Mouse (Mus musculus) spleen, adult 2 months (tissue): ENCODE results near the gene Rapsn. TPM values are rescaled to one million over a fixed set of nuclear protein-coding genes. Genes with fewer than 3 reads are reported as not detected.
A peak's percentile ranks its signal among the peaks of the same experiment; 100 is the strongest.

Source experiments
- DNase-seq, 2 experiments: peaks; one replicate each; pipeline versions ENCODE4 v3.0.0 to v3.0.0-alpha.2; 2012 to 2021; ENCODE audit warnings: low spot score in 2 of 2, low read depth in 1 of 2
- H3K27ac ChIP-seq: fragments of 200-500 bp; 2 replicates; pipeline ENCODE4 v1.5.1; 2012; ENCODE audit warnings: low read length, inconsistent platforms; ENCODE audit not compliant: insufficient read depth
- H3K27me3 ChIP-seq: fragments of 200-500 bp; 2 replicates; pipeline ENCODE4 v1.6.1; 2012; ENCODE audit warnings: mild to moderate bottlenecking, moderate library complexity, low read length, inconsistent platforms; ENCODE audit not compliant: control insufficient read depth, insufficient read depth
- H3K36me3 ChIP-seq: fragments of 200-500 bp; 2 replicates; pipeline ENCODE4 v1.6.1; 2012; ENCODE audit warnings: mild to moderate bottlenecking, low read length, inconsistent platforms; ENCODE audit not compliant: control insufficient read depth, insufficient read depth
- H3K4me1 ChIP-seq: fragments of 200-500 bp; 2 replicates; pipeline ENCODE4 v1.6.1; 2011; ENCODE audit warnings: inconsistent platforms; ENCODE audit not compliant: control insufficient read depth, insufficient read depth, insufficient read length
- H3K4me3 ChIP-seq: fragments of 200-500 bp; 2 replicates; pipeline ENCODE4 v1.5.1; 2011; ENCODE audit warnings: mild to moderate bottlenecking, inconsistent platforms; ENCODE audit not compliant: insufficient read depth, insufficient read length; ENCODE audit errors: extremely low read depth
- CTCF ChIP-seq: fragments of 200-500 bp; IDR thresholded peaks from 2 replicates; pipeline ENCODE4 v1.5.1; 2011; ENCODE audit warnings: mild to moderate bottlenecking, inconsistent platforms; ENCODE audit not compliant: insufficient read depth, insufficient read length, insufficient replicate concordance; ENCODE audit errors: extremely low read depth
- POLR2A ChIP-seq: fragments of 200-500 bp; IDR thresholded peaks from 2 replicates; pipeline ENCODE4 v1.6.1; 2011; ENCODE audit warnings: low read depth, low read length, inconsistent platforms
- WGBS: fragments of 180-500 bp; shearing (Covaris S2); methylation state at CpG from one replicate; pipeline ENCODE4 v1.1.7; 2018; 5-methylcytosine and 5-hydroxymethylcytosine counted together
- polyA plus RNA-seq: library from polyadenylated mRNA; depleted of rRNA; stranded (reverse); fragments of >200 nt; gene quantifications from 2 replicates; pipeline ENCODE4 v1.2.3, GENCODE M21; 2012

Gene Rapsn
- polyA plus RNA-seq, 1 experiment, result 1.6 TPM

GRCm38 (mm10) chr2:91062779-91063606 is 27.6 kb downstream of the Rapsn start:
- Histone ChIP-seq H3K4me3 (no peak overlapping the region), H3K4me1 (no peaks in the 10 kb centered on the region), H3K36me3 (peaks cover 26% of the 10 kb centered on the region), H3K27ac (no peak overlapping the region), H3K27me3 (no peaks in the 10 kb centered on the region)
- DNase-seq, result no peak
- WGBS, result 91% methylated on average over 16 of the region's 16 CpGs
- no peak for TF ChIP-seq POLR2A
- TF ChIP-seq CTCF, result no peak

GRCm38 (mm10) chr2:91064211-91064610 is 28.8 kb downstream of the Rapsn start:
- DNase-seq, result no peak
- Histone ChIP-seq H3K27ac (no peak overlapping the region), H3K27me3 (no peaks in the 10 kb centered on the region), H3K4me1 (no peaks in the 10 kb centered on the region), H3K4me3 (no peak overlapping the region), H3K36me3 (peaks cover 20% of the 10 kb centered on the region)
- no peak for TF ChIP-seq CTCF
- TF ChIP-seq POLR2A, result no peak
- 95% methylated on average over 6 of the region's 6 CpGs for WGBS

- H3K36me3 ChIP-seq, result peaks cover 14% of the 10 kb centered on the region
- H3K4me3 ChIP-seq, result no peak overlapping the region
- no peak overlapping the region for H3K27ac ChIP-seq
- no peaks in the 10 kb centered on the region for H3K4me1 ChIP-seq
- DNase-seq, result peak in 1 of 2 experiments; percentile 55
- TF ChIP-seq CTCF (peak; percentile 73; the same call in 1 of the 2 replicates), POLR2A (no peak)
- WGBS, result 58% methylated on average over 3 of the region's 3 CpGs
- H3K27me3 ChIP-seq, result no peaks in the 10 kb centered on the region
Observed at GRCm38 (mm10) chr2:91065544-91065943, 30.1 kb downstream of the Rapsn start.

GRCm38 (mm10) chr2:91066455-91066854 is 31.0 kb downstream of the Rapsn start:
- DNase-seq, result no peak
- H3K4me3 ChIP-seq, result no peak overlapping the region
- peaks cover 6% of the 10 kb centered on the region; the same call in 1 of the 2 replicates for H3K4me1 ChIP-seq
- H3K36me3 ChIP-seq, result peaks cover 14% of the 10 kb centered on the region
- 95% methylated on average over 3 of the region's 3 CpGs for WGBS
- no peak for TF ChIP-seq POLR2A
- TF ChIP-seq CTCF, result no peak
- no peaks in the 10 kb centered on the region for H3K27me3 ChIP-seq
- H3K27ac ChIP-seq, result no peak overlapping the region

GRCm38 (mm10) chr2:91068162-91068871 is 32.9 kb downstream of the Rapsn start:
- WGBS, result 93% methylated on average over 13 of the region's 13 CpGs
- Histone ChIP-seq H3K4me3 (no peak overlapping the region), H3K36me3 (0 out of 2 replicates have a peak, but pooled peaks cover 5% of the 10 kb centered on the region), H3K4me1 (peaks cover 11% of the 10 kb centered on the region; the same call in 1 of the 2 replicates), H3K27me3 (no peaks in the 10 kb centered on the region), H3K27ac (no peak overlapping the region)
- DNase-seq, result no peak
- no peak for TF ChIP-seq POLR2A
- TF ChIP-seq CTCF, result no peak

GRCm38 (mm10) chr2:91068872-91069165 is 33.4 kb downstream of the Rapsn start:
- 91% methylated on average over 6 of the region's 6 CpGs for WGBS
- no peaks in the 10 kb centered on the region for H3K27me3 ChIP-seq
- H3K27ac ChIP-seq, result no peak overlapping the region
- no peak for DNase-seq
- no peak overlapping the region for H3K4me3 ChIP-seq
- peaks cover 11% of the 10 kb centered on the region; the same call in 1 of the 2 replicates for H3K4me1 ChIP-seq
- 0 out of 2 replicates have a peak, but pooled peaks cover 2% of the 10 kb centered on the region for H3K36me3 ChIP-seq
- TF ChIP-seq POLR2A, result no peak
- TF ChIP-seq CTCF, result no peak

GRCm38 (mm10) chr2:91069306-91070000 is 34.0 kb downstream of the Rapsn start:
- no peaks in the 10 kb centered on the region for H3K27me3 ChIP-seq
- H3K36me3 ChIP-seq, result no peaks in the 10 kb centered on the region
- H3K4me1 ChIP-seq, result peaks cover 11% of the 10 kb centered on the region; the same call in 1 of the 2 replicates
- DNase-seq, result no peak
- peak overlapping the region; percentile 46 for H3K27ac ChIP-seq
- WGBS, result 13% methylated on average over 14 of the region's 14 CpGs
- peak overlapping the region; percentile 58 for H3K4me3 ChIP-seq
- TF ChIP-seq POLR2A (no peak), CTCF (no peak)
